Mouse (Mus musculus): Measurements from ENCODE around the gene Atp6v0e.

The Atp6v0e gene

DNA sequence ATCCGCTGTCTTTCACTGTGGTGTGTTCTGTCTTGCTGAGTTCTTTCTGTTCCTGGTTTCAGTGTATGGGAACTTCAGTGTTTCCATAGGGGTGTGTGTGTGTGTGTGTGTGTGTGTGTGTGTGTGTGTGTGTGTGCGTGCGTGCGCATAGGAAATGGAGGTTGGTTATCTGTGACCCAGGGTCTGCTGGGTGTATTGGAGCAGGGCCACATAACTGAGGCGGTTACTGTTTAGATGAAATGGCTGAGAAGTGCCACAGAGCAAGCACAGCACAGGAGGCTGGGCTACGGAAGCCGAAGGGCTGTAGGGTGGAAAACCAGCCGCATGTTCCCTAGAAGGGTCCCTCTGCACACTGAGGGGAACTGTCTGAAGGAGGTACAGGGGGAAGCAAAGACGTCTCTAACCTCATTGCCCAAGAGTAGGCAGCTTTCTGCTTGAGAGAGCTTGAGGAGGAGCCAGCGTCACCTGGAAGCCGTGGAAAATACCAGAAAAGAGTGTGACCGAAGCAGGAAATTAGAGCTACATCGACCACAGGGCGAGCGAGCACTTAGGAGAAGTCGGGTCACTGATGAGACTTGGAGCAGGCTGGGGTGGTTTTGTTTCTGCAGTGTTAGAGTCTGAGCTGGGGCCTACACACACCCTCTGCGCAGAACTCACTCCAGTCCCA lies 23.4 kb downstream of the Atp6v0e start:
- DNase-seq (ENCODE audit: low spot score in 2 of 2), result no peak

DNA sequence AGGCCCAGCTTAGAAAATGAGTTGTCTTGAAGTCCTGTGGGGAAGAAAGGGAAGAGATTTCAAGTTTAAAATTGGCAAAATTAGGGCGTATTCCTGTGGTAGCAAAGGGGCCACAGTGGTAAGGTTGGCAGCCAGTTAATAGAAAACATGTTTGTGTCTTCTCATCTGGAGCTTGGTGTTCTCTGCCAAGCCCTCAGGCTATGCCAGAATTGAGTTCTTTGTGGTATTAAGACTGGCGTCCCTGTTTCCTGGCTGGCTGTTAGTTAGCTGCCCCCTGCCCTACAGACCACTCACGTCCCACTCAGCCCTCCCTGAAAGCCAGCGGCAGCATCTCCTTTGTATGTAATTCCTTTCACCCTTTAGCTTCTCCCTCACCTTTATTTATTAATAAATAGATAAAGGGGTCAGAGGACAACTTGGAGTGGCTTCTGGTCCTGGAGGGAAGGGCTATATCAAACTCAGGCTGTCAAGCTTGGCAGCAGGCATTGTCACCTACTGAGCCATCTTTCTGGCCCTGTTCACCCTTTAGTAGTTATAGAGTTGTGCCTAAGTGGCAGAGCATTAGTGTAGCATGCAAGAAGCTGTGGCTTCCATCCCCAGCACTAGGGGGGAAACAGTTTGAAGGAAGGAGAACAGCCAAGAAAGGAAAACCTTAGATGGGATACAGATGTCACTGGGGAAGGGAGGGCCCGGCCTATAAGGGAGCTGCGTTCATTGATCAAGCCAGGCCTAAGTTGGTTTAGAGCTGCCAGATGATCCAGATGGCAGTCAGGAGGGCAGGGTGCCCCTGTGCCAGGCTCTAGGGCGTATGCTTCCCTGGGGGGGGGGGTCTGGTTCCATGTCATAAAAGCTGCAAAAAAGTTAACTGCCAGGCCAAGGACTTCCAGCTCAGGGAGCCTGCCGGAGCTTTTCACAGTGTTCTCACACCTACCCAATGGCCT lies 26.0 kb downstream of the Atp6v0e start:
- DNase-seq (ENCODE audit: low spot score in 2 of 2), result peak in 1 of 2 experiments; percentile 46

DNA sequence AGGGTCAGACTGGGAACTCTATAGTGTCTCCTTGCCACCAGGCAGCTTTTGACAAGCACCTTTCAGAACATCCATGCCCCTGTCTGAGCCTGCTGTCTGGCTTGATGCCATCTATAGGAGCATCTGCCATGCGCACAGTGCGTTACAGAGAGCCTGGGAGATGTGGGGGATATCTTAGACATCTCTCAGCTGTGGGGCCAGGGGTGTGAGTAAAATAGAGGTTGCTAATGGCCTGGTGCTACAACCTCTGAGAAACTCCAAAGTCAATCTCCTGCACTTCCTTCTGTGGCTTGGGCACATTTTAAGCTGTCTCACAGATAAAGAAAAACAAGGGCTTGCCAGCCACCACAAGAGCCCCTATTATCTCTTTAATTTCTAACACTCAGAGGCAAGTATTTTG lies 26.8 kb downstream of the Atp6v0e start:
- DNase-seq (ENCODE audit: low spot score in 2 of 2), result no peak

DNA sequence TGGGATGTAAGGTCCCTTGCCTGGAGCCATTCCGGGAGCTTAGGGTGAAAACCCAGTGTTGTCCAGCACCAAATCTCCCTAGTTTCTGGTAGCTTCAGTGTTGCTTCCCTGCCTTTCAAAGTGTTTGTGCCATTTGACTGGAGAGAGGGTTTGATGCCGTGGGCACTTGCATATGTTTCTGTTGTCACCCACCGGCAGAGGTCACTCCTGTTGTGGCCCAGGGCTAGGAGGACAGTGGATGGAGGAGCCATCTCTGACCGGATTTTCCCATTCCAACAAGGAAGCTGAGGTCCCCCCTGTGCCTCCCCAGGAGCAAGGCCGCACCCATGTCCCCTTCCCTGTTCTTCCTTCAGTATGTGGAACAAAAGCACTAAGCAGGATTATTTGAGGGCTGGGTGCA lies 27.2 kb downstream of the Atp6v0e start:
- DNase-seq (ENCODE audit: low spot score in 2 of 2), result no peak

DNA sequence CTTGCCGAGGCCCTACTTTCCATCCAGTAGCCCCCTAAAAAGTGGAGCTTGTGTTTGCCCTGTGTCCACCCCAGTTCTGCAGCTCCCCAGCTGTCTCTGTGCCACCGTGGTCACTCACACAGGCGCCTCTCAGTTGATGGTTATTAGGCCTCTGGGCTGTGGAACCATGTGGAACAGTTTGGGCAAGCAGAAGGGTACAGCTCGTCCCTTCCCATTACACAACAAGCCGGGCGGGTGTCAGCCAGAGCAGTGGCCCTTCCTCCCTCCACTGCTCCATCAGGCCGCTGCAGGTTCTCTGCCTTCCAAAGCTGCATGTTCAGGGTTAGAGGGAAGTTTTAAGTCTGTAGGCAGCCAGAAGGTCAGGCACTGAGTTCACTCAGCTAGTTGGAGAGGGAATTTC lies 28.1 kb downstream of the Atp6v0e start:
- DNase-seq (ENCODE audit: low spot score in 2 of 2), result no peak

DNA sequence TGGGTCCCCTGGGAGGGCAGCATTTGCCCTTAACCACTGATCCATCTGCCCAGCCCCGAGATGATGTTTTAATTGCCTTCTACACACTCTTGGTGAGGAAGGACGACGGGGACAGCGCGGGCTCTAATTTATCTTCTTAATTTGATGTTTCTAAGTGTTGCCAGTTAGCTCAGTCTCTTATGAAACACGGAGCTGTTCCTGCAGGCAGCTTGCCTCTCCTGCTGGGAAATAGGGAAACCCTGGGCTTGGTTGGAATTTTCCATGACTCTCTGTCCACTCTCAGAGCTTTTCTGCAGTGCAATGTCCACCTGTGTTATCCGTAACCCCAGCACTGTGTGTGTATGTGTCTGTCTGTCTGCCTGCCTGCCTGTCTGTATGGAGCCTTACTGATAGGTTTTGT lies 30.4 kb downstream of the Atp6v0e start:
- no peak for DNase-seq (ENCODE audit: low spot score in 2 of 2)

DNA sequence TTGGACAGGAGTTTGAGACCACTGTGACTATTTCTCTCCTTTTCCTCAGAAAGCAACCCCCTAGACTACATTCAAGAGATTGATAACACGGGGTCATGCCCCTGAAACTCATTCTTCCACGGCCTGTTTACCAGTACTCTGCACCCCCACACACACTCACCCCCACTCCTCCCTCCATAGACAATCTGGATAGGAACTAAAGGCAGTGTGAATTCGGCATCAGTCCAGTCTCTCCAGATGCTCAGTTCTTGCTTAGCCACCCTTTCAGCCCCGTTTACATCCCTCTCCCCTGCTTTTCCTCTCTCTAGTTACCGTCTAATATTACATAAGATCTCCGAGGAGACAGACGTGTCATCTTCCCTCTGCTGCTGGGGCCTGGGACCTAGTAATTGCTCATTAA lies 31.1 kb downstream of the Atp6v0e start:
- DNase-seq (ENCODE audit: low spot score in 2 of 2), result no peak

DNA sequence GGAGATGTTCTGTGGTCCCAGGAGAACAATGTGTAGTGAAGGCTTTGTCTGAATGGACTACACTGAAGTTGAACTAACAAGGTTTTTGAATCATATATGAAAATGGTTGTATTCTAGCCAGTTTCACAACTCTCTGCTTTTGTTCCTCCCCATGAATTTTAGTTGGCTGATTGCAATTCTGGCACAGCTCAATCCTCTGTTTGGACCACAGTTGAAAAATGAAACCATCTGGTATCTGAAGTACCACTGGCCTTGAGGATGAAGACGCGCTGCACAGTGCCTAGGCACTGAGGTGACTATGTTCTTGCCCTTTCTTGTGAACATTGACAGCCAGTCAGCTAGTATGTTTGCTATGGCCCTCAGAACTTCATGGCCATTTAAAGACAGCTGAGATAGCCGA lies 32.2 kb downstream of the Atp6v0e start:
- no peak for DNase-seq (ENCODE audit: low spot score in 2 of 2)

DNA sequence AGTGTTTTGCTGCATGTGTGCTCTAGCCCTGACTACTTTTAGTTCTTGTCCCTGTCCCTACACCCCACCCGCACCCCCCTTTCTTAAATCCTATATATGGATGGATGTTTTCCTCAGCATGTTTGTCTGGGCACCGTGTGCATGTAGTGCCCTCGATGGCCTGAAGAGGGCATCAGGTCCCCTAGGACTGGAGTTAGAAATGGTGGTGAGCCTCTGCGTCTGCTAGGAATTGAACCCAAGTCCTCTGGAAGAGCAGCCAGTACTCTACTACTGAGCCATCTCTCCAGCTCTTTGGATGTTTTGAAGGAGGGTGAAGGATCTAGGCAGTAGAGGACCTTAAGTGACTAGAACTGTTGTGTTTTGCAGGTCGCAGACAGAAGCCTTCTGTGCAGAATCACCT lies 35.8 kb downstream of the Atp6v0e start:
- no peak for DNase-seq (ENCODE audit: low spot score in 2 of 2)

DNA sequence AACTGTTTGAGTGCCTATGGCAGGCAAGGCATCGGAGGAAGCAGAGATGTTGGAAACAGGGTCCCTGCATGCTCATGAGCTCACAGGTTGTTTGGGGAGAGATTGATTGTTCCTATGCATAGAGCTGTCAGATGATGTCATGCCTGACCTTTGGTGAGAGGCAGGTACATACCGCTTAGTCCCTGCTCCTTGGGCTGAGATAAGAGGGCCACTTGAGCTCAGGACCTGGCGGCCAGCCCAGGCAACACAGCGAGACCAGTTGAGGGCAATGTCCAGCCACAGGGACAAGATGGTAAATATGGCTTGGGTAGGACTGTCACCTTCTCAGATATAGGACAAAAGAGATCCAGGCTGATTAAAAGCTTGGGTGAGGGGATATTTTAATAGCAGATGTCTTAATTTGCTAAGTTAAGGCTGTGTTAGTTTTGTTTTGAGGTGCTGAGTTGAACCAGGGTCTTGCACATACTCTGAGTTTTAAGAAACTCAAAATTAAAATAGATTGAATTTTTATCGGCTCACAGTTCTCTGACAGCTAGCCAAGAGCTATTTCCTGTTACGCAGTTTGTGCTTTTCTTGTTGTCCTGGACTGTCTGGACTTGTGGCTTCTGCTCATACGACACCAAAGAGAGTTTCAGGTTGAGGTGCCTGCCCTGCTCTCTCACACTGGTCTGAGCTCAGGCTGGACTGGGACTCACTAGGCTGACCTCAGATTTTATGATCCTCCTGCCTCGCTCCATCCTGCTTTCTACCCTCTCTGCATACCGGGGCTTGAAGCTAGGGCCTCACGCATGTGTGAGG lies 37.0 kb downstream of the Atp6v0e start:
- no peak for DNase-seq (ENCODE audit: low spot score in 2 of 2)

DNA sequence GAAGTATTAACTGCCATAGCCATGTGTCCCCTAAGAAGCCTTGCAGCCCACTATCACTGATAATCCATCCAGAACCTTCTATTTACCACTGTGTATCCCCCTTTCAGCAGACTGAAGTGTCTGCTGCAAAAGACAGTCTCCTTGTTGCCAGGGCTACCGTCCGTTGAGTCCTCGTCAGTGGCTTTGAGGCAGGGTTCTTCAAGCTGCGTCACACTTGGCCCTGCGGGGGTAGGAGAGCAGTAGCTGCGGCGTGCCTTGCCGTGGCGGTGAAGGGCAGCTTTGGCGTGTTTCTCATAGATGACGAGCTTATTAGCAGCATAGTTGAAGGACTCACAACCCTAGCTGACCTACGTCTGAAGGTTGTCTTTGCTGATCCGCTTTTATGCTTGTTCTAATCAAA lies 38.5 kb downstream of the Atp6v0e start:
- no peak for DNase-seq (ENCODE audit: low spot score in 2 of 2)

DNA sequence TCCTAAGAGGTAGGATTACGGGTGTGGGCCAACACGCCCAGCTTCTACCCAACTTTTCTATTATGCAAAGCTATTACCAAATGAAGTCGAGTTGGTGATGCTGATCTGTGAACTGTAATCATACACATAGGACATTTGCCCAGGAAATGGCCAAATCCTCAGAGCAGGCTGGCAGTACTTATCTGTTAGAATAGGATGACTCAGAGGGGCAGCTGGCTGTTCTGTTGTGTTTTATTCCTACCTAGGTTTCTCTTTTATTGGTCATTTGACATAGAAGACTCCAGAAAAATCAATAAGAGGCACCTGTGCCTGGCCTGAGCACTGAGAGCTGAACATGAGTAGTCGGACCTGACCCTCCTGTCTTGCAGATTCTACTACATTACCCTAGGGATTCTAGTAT lies 39.6 kb downstream of the Atp6v0e start:
- no peak for DNase-seq (ENCODE audit: low spot score in 2 of 2)

DNA sequence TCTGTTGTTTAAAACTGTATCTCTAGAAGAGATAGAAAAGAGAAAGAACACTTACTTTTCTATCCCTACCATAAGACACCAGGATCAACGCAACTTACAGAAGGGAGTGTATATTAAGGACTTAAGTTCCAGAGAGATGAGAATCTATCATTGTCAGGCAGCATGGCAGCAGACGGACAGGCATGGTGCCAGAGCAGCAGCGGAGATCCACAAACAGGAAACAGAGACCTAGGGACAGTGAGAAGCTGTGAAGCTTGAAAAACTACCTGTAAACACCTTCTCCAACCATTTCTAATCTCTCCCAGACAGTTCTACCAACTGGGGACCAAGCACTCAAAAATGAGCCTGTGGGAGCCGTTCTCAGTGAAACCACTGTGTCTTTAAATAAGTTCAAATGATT lies 40.6 kb downstream of the Atp6v0e start:
- no peak for DNase-seq (ENCODE audit: low spot score in 2 of 2)

DNA sequence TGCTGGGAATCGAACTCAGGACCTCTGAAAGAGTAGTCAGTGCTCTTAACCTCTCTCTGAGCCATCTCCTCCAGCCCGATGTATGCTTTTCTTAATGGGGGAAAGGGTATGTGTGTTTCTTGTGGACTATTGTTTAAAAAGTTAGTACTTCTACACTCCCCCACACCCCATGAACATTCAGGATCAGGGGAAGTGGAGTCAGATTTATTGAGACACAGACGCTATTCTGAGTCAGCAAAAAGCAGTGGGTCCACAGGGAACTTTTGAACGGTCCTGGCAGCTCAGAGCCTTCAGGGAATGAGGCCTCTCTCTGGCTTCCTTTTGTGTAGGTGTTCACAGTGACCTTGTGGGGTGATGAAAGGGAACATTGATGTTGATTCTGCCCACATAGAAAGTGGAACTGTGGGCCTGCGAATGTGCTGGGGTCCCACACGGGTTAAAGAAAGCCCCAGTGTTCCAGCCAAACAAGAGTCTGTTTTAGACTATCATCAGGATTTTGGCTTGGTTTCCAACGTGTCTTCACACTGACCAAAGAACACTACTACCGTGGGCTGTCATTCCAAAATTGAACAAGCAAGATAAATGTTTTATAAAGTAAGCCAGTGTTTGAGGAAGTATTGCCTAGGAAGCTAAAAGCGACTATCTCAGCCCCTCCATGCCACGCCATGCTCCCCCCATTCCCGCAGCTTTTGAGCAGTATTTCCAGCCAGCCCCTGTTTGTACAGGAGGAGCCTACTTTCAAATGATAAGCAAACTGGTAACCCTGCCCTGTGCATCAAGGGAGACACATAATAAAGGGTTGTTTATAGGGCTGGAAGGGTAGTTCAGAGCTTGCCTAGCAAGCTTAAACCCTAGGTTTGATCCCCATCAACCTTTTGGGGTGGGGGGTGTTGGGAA lies 42.7 kb downstream of the Atp6v0e start:
- DNase-seq (ENCODE audit: low spot score in 2 of 2), result no peak

DNA sequence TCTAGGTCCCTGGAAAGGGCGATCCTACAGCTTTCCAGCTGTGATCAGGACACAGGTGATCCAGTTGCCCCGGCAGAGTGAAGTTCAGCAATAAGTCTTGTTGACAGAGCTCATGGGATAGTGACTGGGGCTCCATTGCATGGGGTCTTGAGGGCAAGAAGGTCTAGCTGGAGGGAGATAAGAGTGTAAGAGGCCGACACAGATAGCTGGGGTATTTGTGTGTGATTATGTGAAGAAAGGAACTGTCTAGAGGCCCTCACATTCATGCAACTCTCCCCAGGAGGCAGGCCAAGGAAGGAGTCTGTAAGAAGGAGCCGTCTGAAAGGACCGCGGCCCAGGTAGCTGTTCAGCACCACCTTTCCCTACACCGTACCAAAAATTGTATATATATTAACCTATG lies 44.0 kb downstream of the Atp6v0e start:
- DNase-seq (ENCODE audit: low spot score in 2 of 2), result no peak

DNA sequence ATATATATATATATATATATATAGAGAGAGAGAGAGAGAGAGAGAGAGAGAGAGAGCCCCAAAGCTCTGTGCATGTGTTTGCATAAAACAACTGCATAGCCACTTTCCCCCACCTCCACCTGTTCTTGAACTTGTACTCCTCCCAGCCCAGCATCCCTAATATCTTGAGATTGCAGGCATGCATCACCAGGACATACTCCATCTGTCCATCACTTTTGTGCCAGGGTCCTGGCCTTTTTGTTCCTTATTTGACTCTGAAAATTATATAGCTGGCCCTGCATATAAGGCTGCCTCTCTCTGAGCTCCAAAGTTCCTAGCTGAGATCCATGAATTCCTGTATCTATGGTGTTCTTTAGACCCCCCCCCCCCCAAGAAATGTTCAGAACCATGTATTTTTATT lies 45.5 kb downstream of the Atp6v0e start:
- DNase-seq (ENCODE audit: low spot score in 2 of 2), result no peak

DNA sequence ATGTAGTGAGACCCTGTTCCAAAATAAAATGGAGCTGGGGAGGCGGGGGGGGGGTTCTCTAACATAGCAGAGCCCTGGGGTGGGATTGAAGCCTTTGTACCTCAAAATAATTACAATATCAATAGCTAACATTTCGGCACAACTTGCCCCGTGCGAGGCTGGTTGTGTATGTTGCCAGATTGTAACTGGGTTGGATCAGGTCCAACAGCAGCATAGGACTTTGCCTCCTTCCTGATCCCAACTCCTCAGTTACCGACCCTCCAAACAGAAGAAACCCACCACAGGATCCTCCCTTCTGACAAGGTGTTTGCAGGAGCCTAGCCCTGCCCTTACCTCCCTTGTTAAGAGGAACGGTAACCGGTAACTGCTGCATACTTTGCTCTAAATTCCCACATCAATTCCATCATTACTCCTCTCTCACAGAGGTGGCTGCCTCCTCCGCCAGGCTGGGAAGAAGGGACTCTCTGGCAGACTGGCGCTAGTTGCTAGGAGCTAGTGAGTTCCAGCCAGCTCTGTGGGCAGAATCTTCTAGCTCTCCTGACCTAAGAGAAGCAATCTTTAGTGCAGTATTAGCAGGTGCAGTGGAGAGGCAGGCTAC lies 46.1 kb downstream of the Atp6v0e start:
- DNase-seq (ENCODE audit: low spot score in 2 of 2), result no peak

DNA sequence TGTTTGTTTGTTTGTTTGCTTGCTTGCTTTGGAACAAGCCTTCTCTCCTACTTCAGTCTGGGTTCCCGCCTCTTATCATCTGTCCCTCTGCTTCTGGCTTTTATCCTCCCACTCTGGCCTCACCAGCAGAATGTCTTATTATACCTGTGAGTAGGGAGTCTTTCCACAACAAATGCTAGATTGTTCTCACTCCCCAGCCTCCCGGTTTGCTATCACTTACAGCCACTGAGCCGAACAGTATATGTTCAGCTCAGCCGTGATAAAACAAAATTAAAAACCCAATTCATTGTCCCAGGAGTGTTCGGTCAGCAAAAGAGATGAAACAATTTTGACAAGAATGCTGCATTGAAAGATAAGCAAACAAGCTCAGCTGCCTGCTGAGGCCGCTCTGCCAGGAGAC lies 47.0 kb downstream of the Atp6v0e start:
- DNase-seq (ENCODE audit: low spot score in 2 of 2), result no peak

DNA sequence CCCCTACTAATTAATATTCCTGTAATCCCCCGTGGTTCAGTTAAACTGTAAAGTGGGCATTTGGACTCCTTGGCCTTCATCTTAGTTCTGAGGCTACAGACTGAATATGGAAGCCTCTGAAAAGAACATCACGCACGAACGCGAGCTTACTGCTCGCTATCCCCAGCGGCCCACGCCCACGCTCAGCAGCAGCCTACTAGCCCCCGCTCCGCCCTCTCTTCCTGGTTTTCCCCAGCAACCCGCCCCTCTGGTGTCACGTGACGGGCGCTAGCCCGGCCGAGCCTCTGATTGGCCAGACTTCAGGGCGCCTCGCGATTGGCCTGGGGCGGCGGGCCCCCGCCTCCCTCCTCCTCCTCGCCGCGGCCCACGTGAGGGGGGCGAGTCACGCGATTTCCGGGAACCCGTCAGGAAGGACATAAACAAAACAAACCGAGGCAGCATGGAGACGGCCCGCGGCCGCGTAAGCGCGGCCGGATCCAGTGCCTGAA lies 52.3 kb downstream of the Atp6v0e start, which contains the start of gene Crebrf:
Crebrf (plus strand) TSS at position 380 of the 488 bp plus-strand sequence.
- DNase-seq (ENCODE audit: low spot score in 2 of 2), result peak; percentile 98

DNA sequence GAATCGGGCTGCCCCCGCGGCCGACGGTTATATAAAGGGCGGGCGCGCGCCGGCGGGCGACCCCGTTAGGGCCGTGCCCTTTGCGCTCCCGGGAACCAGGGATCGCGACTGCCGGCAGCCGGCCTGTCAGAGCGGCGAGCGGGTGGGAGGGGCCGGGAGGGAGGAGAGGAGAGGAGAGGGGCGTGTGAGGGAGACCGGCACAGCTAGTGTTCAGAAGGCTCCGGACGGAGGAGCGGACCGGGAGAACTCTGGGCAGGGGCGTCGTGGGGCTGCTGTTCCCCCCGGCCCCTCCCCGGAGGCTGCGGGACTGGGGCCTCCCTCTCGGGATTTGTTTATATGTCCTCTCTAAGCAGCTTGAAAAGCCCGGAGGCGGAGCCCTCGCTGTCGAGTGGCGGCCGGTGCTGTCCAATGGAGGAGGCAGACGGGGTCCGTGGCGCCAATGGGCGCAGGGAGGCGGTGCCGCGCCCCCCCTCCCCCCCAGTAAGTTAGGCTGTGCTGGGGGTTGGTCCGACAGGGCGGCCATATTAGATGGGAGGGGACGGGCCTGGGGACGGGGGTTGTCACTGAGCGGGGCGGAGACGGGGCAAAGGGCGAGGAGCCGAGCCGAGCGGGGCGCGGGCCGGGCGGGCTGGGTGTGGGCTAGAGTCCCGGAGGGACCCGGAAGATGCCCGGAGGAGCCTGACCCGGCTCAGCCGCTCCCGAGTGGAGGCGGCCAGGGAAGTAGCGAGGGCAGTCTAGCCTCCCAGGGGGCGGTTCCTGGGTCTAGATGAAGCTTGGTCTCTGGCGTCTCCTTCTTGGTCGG lies 53.1 kb downstream of the Atp6v0e start:
- DNase-seq (ENCODE audit: low spot score in 2 of 2), result peak; percentile 91 to 92
